Mouse (Mus musculus) forelimb bud, embryonic 11.5 days (tissue): ENCODE measurements at regions not wholly inside any gene's neighbourhood (a gene's known extent, or its start where the extent isn't known, plus 50 kb on each side); places are given as distances from the start of the nearest gene placed in this dataset.

Experiments used
- DNase-seq: peaks from one replicate; pipeline ENCODE4 v3.0.0-alpha.2; 2012; ENCODE audit warnings: low read depth, low spot score

- no peak for DNase-seq
These were observed 149.8 kb upstream of the Zpld1 start for GRCm38 (mm10) chr16:55447581-55447980.

- peak; percentile 71 for DNase-seq
These were observed 145.2 kb upstream of the Zpld1 start for GRCm38 (mm10) chr16:55442821-55443581.

- no peak for DNase-seq
These were observed 137.6 kb upstream of the Zpld1 start for GRCm38 (mm10) chr16:55435139-55435968.

GRCm38 (mm10) chr16:55421569-55422342 lies 124.0 kb upstream of the Zpld1 start:
- no peak for DNase-seq

GRCm38 (mm10) chr16:55420876-55421568 lies 123.2 kb upstream of the Zpld1 start:
- no peak for DNase-seq

- DNase-seq, result no peak
These were observed 121.1 kb upstream of the Zpld1 start for GRCm38 (mm10) chr16:55418871-55419270.

- no peak for DNase-seq
These were observed 103.0 kb upstream of the Zpld1 start for GRCm38 (mm10) chr16:55400818-55401217.

GRCm38 (mm10) chr16:55394864-55395263 lies 97.1 kb upstream of the Zpld1 start:
- no peak for DNase-seq

- DNase-seq, result no peak
These were observed 92.6 kb upstream of the Zpld1 start for GRCm38 (mm10) chr16:55390400-55390799.

GRCm38 (mm10) chr16:55379996-55380395 lies 82.2 kb upstream of the Zpld1 start:
- no peak for DNase-seq

GRCm38 (mm10) chr16:55379189-55379588 lies 81.4 kb upstream of the Zpld1 start:
- DNase-seq, result no peak

- DNase-seq, result peak; percentile 13
These were observed 80.9 kb upstream of the Zpld1 start for GRCm38 (mm10) chr16:55378701-55379100.

- no peak for DNase-seq
These were observed 78.1 kb upstream of the Zpld1 start for GRCm38 (mm10) chr16:55375922-55376321.

- DNase-seq, result no peak
These were observed 59.9 kb upstream of the Zpld1 start for GRCm38 (mm10) chr16:55357686-55358085.

GRCm38 (mm10) chr16:55356097-55356496 lies 58.3 kb upstream of the Zpld1 start:
- no peak for DNase-seq
